Mouse (Mus musculus) liver, adult 2 months (tissue): Measurements from ENCODE around the gene Nudt7. TPM values are rescaled to one million over a fixed set of nuclear protein-coding genes. Genes with fewer than 3 reads are reported as not detected.

Experiments
- DNase-seq: peaks from one replicate; pipeline ENCODE4 v3.0.0-alpha.2; 2011; ENCODE audit warnings: low read depth, low spot score; ENCODE audit errors: extremely low read depth
- H3K27ac ChIP-seq: fragments of 200-500 bp; replicated peaks from 2 replicates; pipeline ENCODE4 v1.5.1; 2012; ENCODE audit warnings: low read depth, mild to moderate bottlenecking, control low read depth, inconsistent platforms, low read length; ENCODE audit not compliant: insufficient read depth
- H3K27me3 ChIP-seq: fragments of 200-500 bp; 2 replicates; pipeline ENCODE4 v1.6.1; 2012; ENCODE audit warnings: mild to moderate bottlenecking, moderate library complexity, low read length, inconsistent platforms; ENCODE audit not compliant: control insufficient read depth, insufficient read depth
- H3K36me3 ChIP-seq: fragments of 200-500 bp; 2 replicates; pipeline ENCODE4 v1.6.1; 2012; ENCODE audit warnings: low read length, inconsistent platforms; ENCODE audit not compliant: control insufficient read depth, insufficient read depth
- H3K4me1 ChIP-seq: fragments of 200-500 bp; 2 replicates; pipeline ENCODE4 v1.6.1; 2011; ENCODE audit warnings: low read length; ENCODE audit not compliant: control insufficient read depth, insufficient read depth
- H3K4me3 ChIP-seq: fragments of 200-500 bp; 2 replicates; pipeline ENCODE4 v1.5.1; 2011; ENCODE audit warnings: low read depth, mild to moderate bottlenecking, control low read depth, low read length, moderate library complexity; ENCODE audit not compliant: insufficient read depth
- H3K79me2 ChIP-seq: fragments of 200-500 bp; 2 replicates; pipeline ENCODE4 v1.6.1; 2012; ENCODE audit warnings: inconsistent platforms, mild to moderate bottlenecking, low read length, moderate library complexity; ENCODE audit not compliant: control insufficient read depth, insufficient read depth
- H3K9ac ChIP-seq: fragments of 200-500 bp; 2 replicates; pipeline ENCODE4 v1.6.1; 2012; ENCODE audit warnings: low read depth, mild to moderate bottlenecking, control low read depth, inconsistent platforms, low read length
- CTCF ChIP-seq: fragments of 200-500 bp; IDR thresholded peaks from 2 replicates; pipeline ENCODE4 v1.5.1; 2011; ENCODE audit warnings: low read depth, low read length, control low read depth
- POLR2A ChIP-seq: fragments of 200-500 bp; IDR thresholded peaks from 2 replicates; pipeline ENCODE4 v1.6.1; 2011; ENCODE audit warnings: low read length, control low read depth; ENCODE audit not compliant: insufficient read depth; ENCODE audit errors: extremely low read depth
- WGBS: fragments of 180-500 bp; shearing (Covaris S2); methylation state at CpG from one replicate; pipeline ENCODE4 v1.1.7; 2018; 5-methylcytosine and 5-hydroxymethylcytosine counted together
- polyA plus RNA-seq: library from polyadenylated mRNA; depleted of rRNA; stranded (reverse); fragments of >200 nt; gene quantifications from 2 replicates; pipeline ENCODE4 v1.2.3, GENCODE M21; 2012
- total RNA-seq: library from RNA; depleted of rRNA; stranded (reverse); fragments of >200 nt; gene quantifications from 2 replicates; pipeline ENCODE4 v1.2.3, GENCODE M21; 2014

Nudt7 gene
- total and polyA plus RNA-seq, 2 experiments = 293 to 394 TPM

DNA sequence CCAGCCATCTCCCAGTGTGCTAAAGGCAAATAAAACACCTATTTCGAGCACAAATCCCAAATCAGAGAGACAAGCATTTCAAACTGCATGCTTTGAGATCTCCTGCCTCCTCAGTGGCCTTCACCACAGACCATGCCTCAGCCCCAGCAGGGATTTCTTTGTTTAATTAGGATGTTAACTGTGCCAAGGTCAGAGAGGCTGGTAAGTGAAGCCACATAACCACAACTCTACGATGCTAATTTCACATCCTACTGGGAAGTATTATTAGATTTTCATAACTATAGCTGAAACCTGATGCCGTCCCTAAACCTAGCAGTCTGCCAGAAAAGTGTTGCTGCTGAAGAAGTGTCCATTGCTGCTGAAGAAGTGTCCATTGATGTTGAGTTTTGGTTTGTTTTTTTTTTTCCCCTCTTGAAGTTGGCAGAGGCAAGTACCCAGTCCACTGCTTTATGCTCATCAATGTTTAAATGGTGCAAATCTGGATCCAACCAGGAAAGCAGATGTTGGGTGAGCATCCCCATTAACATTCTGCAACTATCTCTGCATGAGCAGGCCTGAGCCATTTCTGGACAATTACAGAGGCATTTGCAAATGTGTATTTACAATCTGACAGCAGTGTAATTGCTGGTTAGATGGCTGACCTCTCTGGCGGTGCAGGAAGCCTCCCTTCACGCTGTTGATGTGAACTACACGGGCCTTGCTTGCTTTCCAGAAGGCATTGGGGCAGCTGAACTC is 20.1 kb downstream of the Nudt7 start:
- H3K4me1 ChIP-seq = no peaks in the 10 kb centered on the region; the same call in 1 of the 2 replicates
- no peak overlapping the region for H3K9ac ChIP-seq
- peak; percentile 40 for DNase-seq
- H3K27me3 ChIP-seq = no peaks in the 10 kb centered on the region
- H3K36me3 ChIP-seq = peaks cover 37% of the 10 kb centered on the region
- H3K4me3 ChIP-seq = no peak overlapping the region
- WGBS = 23% methylated on average over 6 of the region's 6 CpGs
- no peak overlapping the region for H3K27ac ChIP-seq
- no peak for TF ChIP-seq CTCF
- no peak for TF ChIP-seq POLR2A
- no peaks in the 10 kb centered on the region for H3K79me2 ChIP-seq

DNA sequence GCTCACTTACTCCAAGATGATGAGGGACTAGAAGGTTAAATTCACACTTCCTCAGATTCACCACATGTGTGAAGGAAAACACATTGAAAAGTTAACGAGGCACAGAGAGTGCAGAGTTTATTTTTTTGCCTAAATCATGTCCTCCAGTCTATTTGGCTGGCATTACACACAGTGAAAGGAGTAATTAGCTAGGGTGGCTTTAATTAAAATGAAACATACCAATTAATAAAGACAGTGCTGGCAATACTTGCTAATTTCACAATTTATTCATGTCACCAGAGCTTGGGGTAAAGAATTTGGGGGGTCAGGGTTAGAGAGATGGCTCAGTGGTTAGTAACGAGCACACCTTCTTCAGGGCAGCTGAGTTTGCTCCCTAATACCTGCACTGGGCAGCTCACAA is 25.2 kb downstream of the Nudt7 start:
- WGBS = 63% methylated on average over 2 of the region's 2 CpGs

GRCm38 (mm10) chr8:114159666-114160065 is 26.3 kb downstream of the Nudt7 start:
- TF ChIP-seq CTCF (no peak), POLR2A (no peak)
- Histone ChIP-seq H3K4me3 (no peak overlapping the region), H3K27me3 (no peaks in the 10 kb centered on the region), H3K36me3 (no peaks in the 10 kb centered on the region), H3K9ac (no peak overlapping the region), H3K79me2 (no peaks in the 10 kb centered on the region), H3K4me1 (peaks cover 4% of the 10 kb centered on the region), H3K27ac (no peak overlapping the region)
- DNase-seq = peak; percentile 67
- WGBS = 43% methylated on average over 3 of the region's 3 CpGs

More for the DNA sequence above, 25.2 kb downstream of the Nudt7 start:
- no peak for DNase-seq
- TF ChIP-seq POLR2A = no peak
- no peak for TF ChIP-seq CTCF
- Histone ChIP-seq H3K4me3 (no peak overlapping the region), H3K79me2 (no peaks in the 10 kb centered on the region), H3K27me3 (no peaks in the 10 kb centered on the region), H3K27ac (no peak overlapping the region), H3K36me3 (no peaks in the 10 kb centered on the region), H3K4me1 (peaks cover 4% of the 10 kb centered on the region), H3K9ac (no peak overlapping the region)

- no peak overlapping the region for H3K9ac ChIP-seq
- WGBS = 86% methylated on average over 3 of the region's 3 CpGs
- H3K79me2 ChIP-seq = no peaks in the 10 kb centered on the region
- no peak for DNase-seq
- no peaks in the 10 kb centered on the region for H3K36me3 ChIP-seq
- no peak overlapping the region for H3K4me3 ChIP-seq
- no peaks in the 10 kb centered on the region for H3K27me3 ChIP-seq
- no peak overlapping the region for H3K27ac ChIP-seq
- H3K4me1 ChIP-seq = peaks cover 4% of the 10 kb centered on the region
- no peak for TF ChIP-seq POLR2A
- no peak for TF ChIP-seq CTCF
Measured at GRCm38 (mm10) chr8:114163871-114164270, 30.5 kb downstream of the Nudt7 start.

DNA sequence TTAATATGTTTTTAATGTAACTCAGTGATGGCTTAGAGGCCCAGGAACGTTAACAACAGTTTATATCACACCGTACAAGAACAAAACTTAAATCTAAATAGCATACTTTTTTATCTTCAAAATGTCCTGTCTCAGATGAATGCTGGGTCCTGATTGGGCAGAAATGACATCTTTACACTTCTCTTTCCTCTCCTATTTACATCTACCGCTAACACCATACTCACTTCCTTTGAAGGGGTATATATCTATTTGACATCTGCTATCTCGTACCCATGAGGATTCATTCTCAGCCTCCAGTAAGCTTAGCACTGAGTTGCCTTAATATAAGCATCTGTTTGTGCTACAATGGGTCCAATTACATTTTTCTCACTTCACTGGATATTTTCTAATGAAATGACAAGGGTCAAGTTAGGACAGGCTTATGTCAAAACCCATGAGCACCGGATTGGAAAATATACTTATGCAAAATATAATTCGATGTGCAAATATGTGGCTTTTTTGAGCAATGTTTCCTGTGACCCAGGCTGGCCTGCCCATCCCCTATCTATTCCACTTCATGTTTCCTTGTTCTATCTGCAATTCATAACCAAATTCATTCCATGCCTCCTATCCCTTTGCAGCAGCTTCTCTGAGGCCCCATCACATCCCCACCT is 31.2 kb downstream of the Nudt7 start:
- H3K27ac ChIP-seq = no peak overlapping the region
- no peaks in the 10 kb centered on the region for H3K27me3 ChIP-seq
- no peak overlapping the region for H3K9ac ChIP-seq
- no peaks in the 10 kb centered on the region for H3K79me2 ChIP-seq
- 82% methylated on average over 6 of the region's 6 CpGs for WGBS
- no peak overlapping the region for H3K4me3 ChIP-seq
- TF ChIP-seq POLR2A = no peak
- TF ChIP-seq CTCF = no peak
- no peak for DNase-seq
- peaks cover 1% of the 10 kb centered on the region; the same call in 1 of the 2 replicates for H3K4me1 ChIP-seq
- H3K36me3 ChIP-seq = no peaks in the 10 kb centered on the region

DNA sequence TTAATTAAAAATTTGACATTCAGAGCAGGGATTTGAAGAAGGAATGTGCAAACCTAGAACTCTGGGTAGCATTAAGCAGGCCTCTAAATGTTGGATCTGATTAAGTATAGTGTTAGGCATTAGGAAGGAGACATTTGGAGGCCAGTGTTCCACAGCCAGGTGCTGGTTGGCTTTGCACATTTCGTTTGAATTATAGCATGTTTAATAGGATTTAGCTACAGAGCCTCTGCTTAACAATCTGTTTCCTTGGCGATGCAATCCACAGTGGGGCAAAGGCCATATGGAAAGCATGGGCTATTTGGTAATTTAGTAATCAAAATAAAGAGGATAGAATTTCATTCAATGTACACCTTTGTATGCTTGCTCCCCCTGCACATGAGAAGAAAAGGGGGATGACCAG is 32.4 kb downstream of the Nudt7 start:
- Histone ChIP-seq H3K27me3 (no peaks in the 10 kb centered on the region), H3K4me1 (no peaks in the 10 kb centered on the region), H3K9ac (no peak overlapping the region), H3K36me3 (no peaks in the 10 kb centered on the region), H3K4me3 (no peak overlapping the region), H3K79me2 (no peaks in the 10 kb centered on the region), H3K27ac (no peak overlapping the region)
- WGBS = 49% methylated on average over 2 of the region's 2 CpGs
- no peak for DNase-seq
- no peak for TF ChIP-seq CTCF
- no peak for TF ChIP-seq POLR2A
